Mouse (Mus musculus) heart, embryonic 12.5 days (tissue): ENCODE data around the gene Snx6. TPM values are rescaled to one million over a fixed set of nuclear protein-coding genes. Genes with fewer than 3 reads are reported as not detected.
"Not testable (repeated sequence)": the region's sequence is repeated elsewhere in the genome, so short reads cannot be mapped to it uniquely, and the experiment has no call there.

Experiments
- ATAC-seq: fragments of 200-750 bp; cut with Nextera tagmentation; 2 replicates; pipeline ENCODE4 v1.8.0; 2017; ENCODE audit warnings: moderate TSS enrichment, moderate library complexity; ENCODE audit not compliant: insufficient number of reproducible peaks, low FRiP score
- H3K27ac ChIP-seq: fragments of 300-500 bp; sonication (generic); 2 replicates; pipeline ENCODE4 v1.5.1; 2016; ENCODE audit warnings: mild to moderate bottlenecking, moderate library complexity; ENCODE audit not compliant: poor library complexity, severe bottlenecking
- H3K27me3 ChIP-seq: fragments of 300-500 bp; sonication (generic); replicated peaks from 2 replicates; pipeline ENCODE4 v1.6.1; 2016; ENCODE audit warnings: mild to moderate bottlenecking, moderate library complexity
- H3K36me3 ChIP-seq: fragments of 300-500 bp; sonication (generic); 2 replicates; pipeline ENCODE4 v1.6.1; 2016; ENCODE audit warnings: mild to moderate bottlenecking, moderate library complexity
- H3K4me1 ChIP-seq: fragments of 300-500 bp; sonication (generic); replicated peaks from 2 replicates; pipeline ENCODE4 v1.6.1; 2016; ENCODE audit warnings: mild to moderate bottlenecking
- H3K4me2 ChIP-seq: fragments of 300-500 bp; sonication (generic); 2 replicates; pipeline ENCODE4 v1.6.1; 2016; ENCODE audit warnings: mild to moderate bottlenecking, moderate library complexity
- H3K4me3 ChIP-seq: fragments of 300-500 bp; sonication (generic); 2 replicates; pipeline ENCODE4 v1.5.1; 2016; ENCODE audit warnings: mild to moderate bottlenecking
- H3K9ac ChIP-seq: fragments of 300-500 bp; sonication (generic); 2 replicates; pipeline ENCODE4 v1.6.1; 2016; ENCODE audit warnings: mild to moderate bottlenecking, moderate library complexity
- H3K9me3 ChIP-seq: fragments of 300-500 bp; sonication (generic); replicated peaks from 2 replicates; pipeline ENCODE4 v1.6.1; 2016; ENCODE audit warnings: mild to moderate bottlenecking, moderate library complexity
- WGBS: fragments of 180-500 bp; shearing (Covaris S2); methylation state at CpG from one replicate; pipeline ENCODE4 v1.1.7; 2016; 5-methylcytosine and 5-hydroxymethylcytosine counted together
- polyA plus RNA-seq: library from polyadenylated mRNA; unstranded; fragments of >200 nt; fragmentation: Nextera tagmentation; extraction: Ambion mirVana; gene quantifications from 2 replicates; pipeline ENCODE4 v1.2.1, GENCODE M21; 2016

Snx6 gene
- polyA plus RNA-seq, 1 experiment from 2014 or later: 122 TPM

GRCm38 (mm10) chr12:54729140-54730059, 66.1 kb downstream of the Snx6 start:
- H3K27ac ChIP-seq, H3K9me3 ChIP-seq, H3K4me1 ChIP-seq, H3K9ac ChIP-seq, H3K36me3 ChIP-seq, H3K27me3 ChIP-seq, H3K4me3 ChIP-seq, H3K4me2 ChIP-seq: not testable (repeated sequence)
- peak; percentile 95 for ATAC-seq
- no CpG with 5 or more reads among the region's 56 CpGs for WGBS

GRCm38 (mm10) chr12:54718871-54719786, 76.4 kb downstream of the Snx6 start:
- H3K4me3 ChIP-seq, H3K4me2 ChIP-seq, H3K9me3 ChIP-seq, H3K36me3 ChIP-seq, H3K9ac ChIP-seq, H3K27ac ChIP-seq, H3K27me3 ChIP-seq, H3K4me1 ChIP-seq: not testable (repeated sequence)
- WGBS: no CpG with 5 or more reads among the region's 56 CpGs
- ATAC-seq: peak; percentile 96

- H3K27ac ChIP-seq, H3K4me1 ChIP-seq, ATAC-seq, H3K27me3 ChIP-seq, H3K4me2 ChIP-seq, H3K36me3 ChIP-seq, H3K9me3 ChIP-seq, H3K4me3 ChIP-seq, H3K9ac ChIP-seq: not testable (repeated sequence)
- WGBS: 70% methylated on average over 6 of the region's 11 CpGs
These were observed 78.0 kb downstream of the Snx6 start for GRCm38 (mm10) chr12:54717516-54717915.

GRCm38 (mm10) chr12:54713822-54714626, 81.5 kb downstream of the Snx6 start:
- not testable (repeated sequence) for H3K9me3 ChIP-seq, H3K9ac ChIP-seq, H3K36me3 ChIP-seq, H3K4me1 ChIP-seq, H3K4me2 ChIP-seq, H3K4me3 ChIP-seq, H3K27ac ChIP-seq, H3K27me3 ChIP-seq
- 0% methylated on average over 2 of the region's 48 CpGs for WGBS
- ATAC-seq: peak; percentile 63

GRCm38 (mm10) chr12:54710494-54710879, 85.0 kb downstream of the Snx6 start:
- H3K27me3 ChIP-seq, H3K4me1 ChIP-seq, H3K9ac ChIP-seq, H3K4me2 ChIP-seq, H3K36me3 ChIP-seq, H3K27ac ChIP-seq, H3K4me3 ChIP-seq, H3K9me3 ChIP-seq: not testable (repeated sequence)
- WGBS: 0% methylated on average over 5 of the region's 8 CpGs
- peak; percentile 85 for ATAC-seq

- not testable (repeated sequence) for H3K36me3 ChIP-seq, H3K9me3 ChIP-seq, H3K9ac ChIP-seq, H3K27ac ChIP-seq, H3K4me1 ChIP-seq, H3K4me2 ChIP-seq, H3K4me3 ChIP-seq, H3K27me3 ChIP-seq
- ATAC-seq: peak; percentile 77
- 1% methylated on average over 12 of the region's 44 CpGs for WGBS
These were observed 85.6 kb downstream of the Snx6 start for GRCm38 (mm10) chr12:54709691-54710493.

- Histone ChIP-seq H3K4me1 (peaks cover 5% of the 10 kb centered on the region; the same call in 1 of the 2 replicates), H3K4me2 (no peak overlapping the region), H3K27me3 (no peaks in the 10 kb centered on the region), H3K9ac (no peak overlapping the region), H3K27ac (no peak overlapping the region), H3K9me3 (no peaks in the 10 kb centered on the region), H3K36me3 (no peaks in the 10 kb centered on the region), H3K4me3 (no peak overlapping the region)
- WGBS: 61% methylated on average over 7 of the region's 7 CpGs
- no peak for ATAC-seq
These were observed 96.1 kb downstream of the Snx6 start for GRCm38 (mm10) chr12:54699394-54699793.

GRCm38 (mm10) chr12:54697791-54698250, 97.7 kb downstream of the Snx6 start:
- no peak for ATAC-seq
- Histone ChIP-seq H3K9me3 (no peaks in the 10 kb centered on the region), H3K4me1 (peaks cover 6% of the 10 kb centered on the region; the same call in 1 of the 2 replicates), H3K9ac (no peak overlapping the region), H3K36me3 (peaks cover 1% of the 10 kb centered on the region), H3K27ac (no peak overlapping the region; the same call in 1 of the 2 replicates), H3K4me2 (no peak overlapping the region), H3K4me3 (no peak overlapping the region), H3K27me3 (no peaks in the 10 kb centered on the region)
- WGBS: 48% methylated on average over 6 of the region's 6 CpGs

- H3K4me1 ChIP-seq: peaks cover 6% of the 10 kb centered on the region; the same call in 1 of the 2 replicates
- no peak overlapping the region for H3K4me2 ChIP-seq
- WGBS: 11% methylated on average over 7 of the region's 7 CpGs
- H3K27me3 ChIP-seq: no peaks in the 10 kb centered on the region
- no peaks in the 10 kb centered on the region for H3K9me3 ChIP-seq
- no peak overlapping the region for H3K4me3 ChIP-seq
- no peak overlapping the region for H3K9ac ChIP-seq
- H3K27ac ChIP-seq: no peak overlapping the region; the same call in 1 of the 2 replicates
- ATAC-seq: no peak; the same call in 1 of the 2 replicates
- H3K36me3 ChIP-seq: peaks cover 7% of the 10 kb centered on the region
These were observed 98.4 kb downstream of the Snx6 start for GRCm38 (mm10) chr12:54697003-54697597.
